Mouse (Mus musculus) heart, adult 2 months (tissue): ENCODE results near the gene Lrrc29. TPM values are rescaled to one million over a fixed set of nuclear protein-coding genes. Genes with fewer than 3 reads are reported as not detected.

Source experiments
- DNase-seq, 2 experiments: peaks; one replicate each; pipeline ENCODE4 v3.0.0; 2021
- H3K27ac ChIP-seq: fragments of 200-600 bp; 2 replicates; pipeline ENCODE4 v1.8.1; 2022
- H3K27me3 ChIP-seq: fragments of 200-500 bp; 2 replicates; pipeline ENCODE4 v1.6.1; 2012; ENCODE audit warnings: mild to moderate bottlenecking, low read length, inconsistent platforms, mixed read lengths; ENCODE audit not compliant: control insufficient read depth, insufficient read depth
- H3K36me3 ChIP-seq: fragments of 200-500 bp; 2 replicates; pipeline ENCODE4 v1.6.1; 2012; ENCODE audit warnings: low read length, inconsistent platforms; ENCODE audit not compliant: control insufficient read depth, insufficient read depth
- H3K4me1 ChIP-seq: fragments of 200-500 bp; 2 replicates; pipeline ENCODE4 v1.6.1; 2011; ENCODE audit warnings: low read length; ENCODE audit not compliant: control insufficient read depth, insufficient read depth
- H3K4me3 ChIP-seq: fragments of 200-600 bp; 2 replicates; pipeline ENCODE4 v1.8.1; 2022
- H3K79me2 ChIP-seq: fragments of 200-500 bp; replicated peaks from 2 replicates; pipeline ENCODE4 v1.6.1; 2012; ENCODE audit warnings: mild to moderate bottlenecking, inconsistent platforms, low read length, moderate library complexity, mixed read lengths; ENCODE audit not compliant: control insufficient read depth, insufficient read depth
- H3K9ac ChIP-seq: fragments of 200-500 bp; 2 replicates; pipeline ENCODE4 v1.6.1; 2012; ENCODE audit warnings: low read depth, mild to moderate bottlenecking, control low read depth, inconsistent platforms, low read length, mixed read lengths
- CTCF ChIP-seq: fragments of 200-600 bp; IDR thresholded peaks from 2 replicates; pipeline ENCODE4 v1.8.1; 2022; ENCODE audit warnings: antibody characterized with exemption, mild to moderate bottlenecking, moderate library complexity
- EP300 ChIP-seq: fragments of 200-500 bp; IDR thresholded peaks from 2 replicates; pipeline ENCODE4 v1.6.1; 2011; ENCODE audit warnings: low read depth, low read length, control low read depth; ENCODE audit not compliant: insufficient read depth
- POLR2A ChIP-seq: fragments of 200-500 bp; IDR thresholded peaks from 2 replicates; pipeline ENCODE4 v1.6.1; 2011; ENCODE audit warnings: mild to moderate bottlenecking, low read depth, low read length, control low read depth; ENCODE audit not compliant: insufficient read depth
- WGBS: fragments of 180-500 bp; shearing (Covaris S2); methylation state at CpG from one replicate; pipeline ENCODE4 v1.1.7; 2018; 5-methylcytosine and 5-hydroxymethylcytosine counted together
- intact Hi-C: fragments of 180-260 bp; cut with DNase I; formaldehyde crosslinking; loops from one replicate; pipeline ENCODE4 v1.15.1; 2025
- polyA plus RNA-seq: library from polyadenylated mRNA; depleted of rRNA; stranded (reverse); fragments of >200 nt; gene quantifications from 2 replicates; pipeline ENCODE4 v1.2.3, GENCODE M21; 2012
- total RNA-seq, 2 experiments: library from RNA; stranded (reverse); gene quantifications; 2 replicates each; pipeline ENCODE4 v1.2.3; 2021

Lrrc29 gene
- total and polyA plus RNA-seq, 3 experiments: 0.93 to 2.2 (median 1.1) TPM

DNA sequence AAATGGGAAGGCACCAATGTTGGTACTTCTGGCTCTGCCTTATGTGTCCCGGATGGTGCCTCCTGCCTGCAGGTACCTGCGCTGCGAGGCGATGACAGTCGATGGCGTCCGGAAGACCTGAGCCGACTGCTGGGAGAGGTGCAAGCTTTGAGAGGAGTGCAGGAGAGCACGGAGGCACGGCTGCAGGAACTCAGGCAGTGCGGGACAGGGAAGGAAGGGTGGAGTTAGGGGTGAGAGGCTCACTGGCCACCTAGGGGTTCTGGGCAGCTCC is 55.2 kb downstream of the Lrrc29 start:
- Histone ChIP-seq H3K79me2 (no peaks in the 10 kb centered on the region), H3K9ac (no peak overlapping the region), H3K4me1 (peaks cover 4% of the 10 kb centered on the region; the same call in 1 of the 2 replicates), H3K27me3 (no peaks in the 10 kb centered on the region), H3K36me3 (no peaks in the 10 kb centered on the region), H3K27ac (no peak overlapping the region), H3K4me3 (no peak overlapping the region)
- 34% methylated on average over 11 of the region's 11 CpGs for WGBS
- peak in 1 of 2 experiments; percentile 15 for DNase-seq
- intact Hi-C loops: no loop called here
- TF ChIP-seq POLR2A (no peak), CTCF (no peak), EP300 (no peak)

GRCm38 (mm10) chr8:105270101-105270915 is 55.8 kb downstream of the Lrrc29 start:
- intact Hi-C loops: no loop called here
- Histone ChIP-seq H3K27me3 (no peaks in the 10 kb centered on the region), H3K4me1 (peaks cover 3% of the 10 kb centered on the region; the same call in 1 of the 2 replicates), H3K79me2 (no peaks in the 10 kb centered on the region), H3K9ac (peak overlapping the region; percentile 86), H3K4me3 (peak overlapping the region; percentile 45), H3K36me3 (no peaks in the 10 kb centered on the region), H3K27ac (peak overlapping the region; percentile 75)
- no peak for TF ChIP-seq EP300
- TF ChIP-seq CTCF: no peak
- no peak for TF ChIP-seq POLR2A
- DNase-seq: peak in 1 of 2 experiments; percentile 23
- WGBS: 40% methylated on average over 39 of the region's 39 CpGs

- H3K4me3 ChIP-seq: peak within 1 kb of the TSS; percentile 45
- TF ChIP-seq CTCF: no peak
- TF ChIP-seq POLR2A: peak; percentile 47; the same call in 1 of the 2 replicates
- H3K27me3 ChIP-seq: no peaks in the 10 kb centered on the region
- DNase-seq: peak; percentile 85 to 87
- no peaks in the 10 kb centered on the region for H3K36me3 ChIP-seq
- intact Hi-C loops: loop anchor here (10.0 kb wide), 1 partner anchor 615 kb away; no protein-coding TSS in a partner anchor
- peak within 1 kb of the TSS; percentile 86 for H3K9ac ChIP-seq
- H3K79me2 ChIP-seq: no peaks in the 10 kb centered on the region
- WGBS: 2% methylated on average over 42 of the region's 42 CpGs
- peak within 1 kb of the TSS; percentile 75 for H3K27ac ChIP-seq
- peaks cover 3% of the 10 kb centered on the region for H3K4me1 ChIP-seq
These were observed 56.6 kb downstream of the Lrrc29 start, which contains the start of gene Hsf4 for GRCm38 (mm10) chr8:105269461-105269947. Hsf4 (plus strand) TSS chr8:105269801.

DNA sequence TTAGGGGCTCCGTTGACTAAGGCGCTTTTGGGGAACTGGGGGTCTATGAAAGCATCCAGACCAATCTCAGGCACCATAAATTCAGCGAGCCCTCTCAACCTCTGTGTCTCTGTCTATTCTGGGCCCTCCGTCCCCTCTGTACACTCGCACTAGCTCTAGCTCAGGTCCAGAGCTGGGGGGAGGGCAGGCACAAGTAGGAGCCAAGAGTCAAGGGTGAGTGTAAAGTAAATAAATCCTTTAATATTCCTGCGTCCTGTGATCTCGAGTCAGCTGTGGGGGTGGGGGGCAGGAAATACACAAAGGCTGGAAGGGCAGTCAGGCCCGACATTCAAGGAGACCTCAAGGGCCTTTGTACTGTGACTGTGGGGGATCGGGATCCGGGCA is 57.0 kb downstream of the Lrrc29 start:
- H3K4me3 ChIP-seq: peak overlapping the region; percentile 45
- H3K4me1 ChIP-seq: peaks cover 3% of the 10 kb centered on the region
- DNase-seq: no peak
- peak overlapping the region; percentile 75 for H3K27ac ChIP-seq
- intact Hi-C loops: loop anchor here (10.0 kb wide), 1 partner anchor 614 kb away; no protein-coding TSS in a partner anchor
- no peaks in the 10 kb centered on the region for H3K79me2 ChIP-seq
- 12% methylated on average over 10 of the region's 10 CpGs for WGBS
- 0 out of 2 replicates have a peak, but pooled peaks have one; percentile 33 for TF ChIP-seq EP300
- TF ChIP-seq POLR2A: no peak
- H3K27me3 ChIP-seq: no peaks in the 10 kb centered on the region
- H3K9ac ChIP-seq: peak overlapping the region; percentile 86
- no peaks in the 10 kb centered on the region for H3K36me3 ChIP-seq

DNA sequence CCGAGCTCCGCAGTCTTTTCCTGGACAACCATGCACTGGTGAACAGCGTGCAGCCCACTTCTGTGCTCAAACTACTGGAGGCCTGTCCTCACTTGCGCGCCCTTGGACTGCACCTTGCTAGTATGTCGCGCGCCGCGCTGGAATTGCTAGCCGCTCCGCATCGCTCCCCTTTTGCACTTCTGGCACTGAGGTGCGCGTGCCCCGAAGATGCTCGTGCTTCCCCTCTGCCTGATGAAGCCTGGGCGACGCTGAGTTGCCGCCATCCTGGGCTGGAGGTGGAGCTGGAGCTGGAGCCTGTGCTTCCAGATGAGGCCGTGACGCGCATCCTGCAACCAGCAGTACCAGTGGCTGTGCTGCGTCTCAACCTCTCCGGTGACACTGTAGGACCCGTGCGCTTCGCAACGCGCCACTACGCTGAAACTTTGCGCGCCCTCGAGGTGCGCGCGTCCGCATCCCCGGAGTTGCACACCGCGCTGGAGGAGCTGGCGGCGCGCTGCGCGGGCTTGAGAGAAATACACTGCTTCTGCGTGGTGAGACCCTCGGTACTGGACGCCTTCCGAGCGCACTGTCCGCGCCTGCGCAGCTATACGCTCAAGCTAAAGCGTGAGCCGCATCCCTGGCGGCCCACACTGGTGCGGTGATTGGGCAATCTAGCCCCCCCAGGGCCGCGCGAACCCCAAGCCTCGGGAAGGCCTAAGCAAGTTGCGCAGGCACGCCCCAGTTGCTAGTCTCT is 57.6 kb downstream of the Lrrc29 start:
- H3K27ac ChIP-seq: peak overlapping the region; percentile 75

DNA sequence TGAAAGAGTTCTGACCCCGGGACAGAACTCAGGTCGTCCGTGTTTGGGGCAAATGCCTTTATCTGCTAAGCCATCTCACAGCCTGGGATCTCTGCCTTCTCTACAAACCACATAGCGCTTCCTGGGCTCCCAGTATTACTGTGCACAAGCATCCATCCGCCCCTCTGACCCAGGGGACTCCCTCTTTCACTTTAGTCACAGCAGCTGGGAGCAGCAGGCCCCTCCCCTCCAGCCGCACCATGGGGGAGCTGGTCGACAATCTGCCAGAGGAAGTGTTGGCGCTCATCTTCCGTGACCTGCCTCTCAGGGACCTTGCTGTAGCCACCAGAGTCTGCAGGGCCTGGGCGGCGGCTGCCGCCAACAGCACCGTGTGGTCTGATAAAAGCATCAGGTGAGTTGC is 59.3 kb downstream of the Lrrc29 start:
- no peak for TF ChIP-seq EP300
- no peak for TF ChIP-seq CTCF
- TF ChIP-seq POLR2A: no peak
- intact Hi-C loops: loop anchor here (10.0 kb wide), 1 partner anchor 612 kb away; no protein-coding TSS in a partner anchor
- no peaks in the 10 kb centered on the region for H3K27me3 ChIP-seq
- H3K9ac ChIP-seq: no peak overlapping the region
- no peaks in the 10 kb centered on the region for H3K36me3 ChIP-seq
- H3K4me3 ChIP-seq: no peak overlapping the region
- H3K27ac ChIP-seq: no peak overlapping the region
- 78% methylated on average over 13 of the region's 13 CpGs for WGBS
- H3K79me2 ChIP-seq: no peaks in the 10 kb centered on the region
- peak; percentile 16 to 34 for DNase-seq
- H3K4me1 ChIP-seq: peaks cover 3% of the 10 kb centered on the region

More for the DNA sequence above, 57.6 kb downstream of the Lrrc29 start:
- WGBS: 26% methylated on average over 65 of the region's 65 CpGs
- Histone ChIP-seq H3K9ac (peak overlapping the region; percentile 86), H3K27me3 (no peaks in the 10 kb centered on the region), H3K4me1 (peaks cover 3% of the 10 kb centered on the region), H3K4me3 (peak overlapping the region; percentile 45), H3K36me3 (no peaks in the 10 kb centered on the region), H3K79me2 (no peaks in the 10 kb centered on the region)
- peak; percentile 27 to 41 for DNase-seq
- TF ChIP-seq CTCF (no peak), EP300 (no peak), POLR2A (no peak)
- intact Hi-C loops: loop anchor here (10.0 kb wide), 1 partner anchor 614 kb away; no protein-coding TSS in a partner anchor
